Mouse (Mus musculus) spleen, adult 2 months (tissue): ENCODE measurements around the gene Mrpl38.

Experiments used
- CTCF ChIP-seq: fragments of 200-500 bp; IDR thresholded peaks from 2 replicates; pipeline ENCODE4 v1.5.1; 2011; ENCODE audit warnings: mild to moderate bottlenecking, inconsistent platforms; ENCODE audit not compliant: insufficient read depth, insufficient read length, insufficient replicate concordance; ENCODE audit errors: extremely low read depth
- POLR2A ChIP-seq: fragments of 200-500 bp; IDR thresholded peaks from 2 replicates; pipeline ENCODE4 v1.6.1; 2011; ENCODE audit warnings: low read depth, low read length, inconsistent platforms

- no peak for TF ChIP-seq POLR2A
- no peak for TF ChIP-seq CTCF
These were observed 7.0 kb upstream of the Mrpl38 start for GRCm38 (mm10) chr11:116145481-116146293.
